Mouse (Mus musculus) ES-E14 (cell line): Measurements from ENCODE around the gene Myocd.

Source experiments
- CHD2 ChIP-seq: IDR thresholded peaks from 2 replicates; pipeline ENCODE4 v1.6.1; 2014; ENCODE audit warnings: mild to moderate bottlenecking, low read depth, low read length, inconsistent platforms
- MAFK ChIP-seq: IDR thresholded peaks from 2 replicates; pipeline ENCODE4 v1.6.1; 2014; ENCODE audit warnings: mild to moderate bottlenecking, low read depth, low read length, inconsistent platforms; ENCODE audit not compliant: insufficient read depth
- ZNF384 ChIP-seq: IDR thresholded peaks from 2 replicates; pipeline ENCODE4 v1.6.1; 2012; ENCODE audit warnings: low read depth, low read length, inconsistent platforms

- TF ChIP-seq MAFK (no peak), CHD2 (no peak), ZNF384 (no peak)
Measured at GRCm38 (mm10) chr11:65263466-65263865, 6.3 kb downstream of the Myocd start.
